Mouse (Mus musculus) forebrain, embryonic 14.5 days (tissue): ENCODE data around the gene Mindy4b-ps. TPM values are rescaled to one million over a fixed set of nuclear protein-coding genes. Genes with fewer than 3 reads are reported as not detected.

Experiments
- ATAC-seq: fragments of 200-750 bp; cut with Nextera tagmentation; 2 replicates; pipeline ENCODE4 v1.8.0; 2017; ENCODE audit warnings: mild to moderate bottlenecking, moderate library complexity
- DNase-seq: peaks from one replicate; pipeline ENCODE4 v3.0.0-alpha.2; 2015; ENCODE audit warnings: low spot score
- H3K27ac ChIP-seq: fragments of 300-500 bp; sonication (generic); 2 replicates; pipeline ENCODE4 v1.5.1; 2014; ENCODE audit warnings: low read depth, mild to moderate bottlenecking, control low read depth, low read length, moderate library complexity
- H3K27me3 ChIP-seq: fragments of 300-500 bp; sonication (generic); replicated peaks from 2 replicates; pipeline ENCODE4 v1.6.1; 2014; ENCODE audit warnings: low read length, control low read depth, mixed read lengths; ENCODE audit not compliant: control insufficient read depth, insufficient read depth
- H3K36me3 ChIP-seq: fragments of 300-500 bp; sonication (generic); 2 replicates; pipeline ENCODE4 v1.6.1; 2014; ENCODE audit warnings: low read length, control low read depth; ENCODE audit not compliant: control insufficient read depth, insufficient read depth
- H3K4me1 ChIP-seq: fragments of 300-500 bp; sonication (generic); 2 replicates; pipeline ENCODE4 v1.6.1; 2014; ENCODE audit warnings: antibody characterized with exemption, low read length, control low read depth; ENCODE audit not compliant: control insufficient read depth, insufficient read depth
- H3K4me2 ChIP-seq: fragments of 300-500 bp; sonication (generic); 2 replicates; pipeline ENCODE4 v1.6.1; 2014; ENCODE audit warnings: mild to moderate bottlenecking, control low read depth, low read length
- H3K4me3 ChIP-seq: fragments of 300-500 bp; sonication (generic); 2 replicates; pipeline ENCODE4 v1.5.1; 2014; ENCODE audit warnings: low read depth, low read length, control low read depth
- H3K9ac ChIP-seq: fragments of 300-500 bp; sonication (generic); 2 replicates; pipeline ENCODE4 v1.6.1; 2014; ENCODE audit warnings: mild to moderate bottlenecking, low read length, control low read depth, moderate library complexity
- H3K9me3 ChIP-seq: fragments of 300-500 bp; sonication (generic); replicated peaks from 2 replicates; pipeline ENCODE4 v1.6.1; 2016; ENCODE audit warnings: low read length, control low read depth, mixed read lengths; ENCODE audit not compliant: control insufficient read depth
- WGBS: fragments of 180-500 bp; shearing (Covaris S2); extraction: QIAGEN DNeasy Blood & Tissue Kit; methylation state at CpG from one replicate; pipeline ENCODE4 v1.1.7; 2014; 5-methylcytosine and 5-hydroxymethylcytosine counted together
- polyA plus RNA-seq: library from polyadenylated mRNA; unstranded; fragments of >200 nt; fragmentation: Nextera tagmentation; extraction: Ambion mirVana; gene quantifications from 2 replicates; pipeline ENCODE4 v1.2.1, GENCODE M21; 2014

Mindy4b-ps gene
- polyA plus RNA-seq, 1 experiment from 2014 or later: 0.13 TPM

- Histone ChIP-seq H3K4me2 (no peak overlapping the region), H3K9ac (no peak overlapping the region), H3K9me3 (no peaks in the 10 kb centered on the region), H3K27me3 (no peaks in the 10 kb centered on the region), H3K36me3 (no peaks in the 10 kb centered on the region), H3K4me3 (no peak overlapping the region), H3K27ac (no peak overlapping the region), H3K4me1 (no peaks in the 10 kb centered on the region)
- ATAC-seq (no peak), DNase-seq (no peak)
- WGBS: 88% methylated on average over 14 of the region's 14 CpGs
Observed at GRCm38 (mm10) chr3:58828366-58829153, 6.4 kb upstream of the Mindy4b-ps start.

DNA sequence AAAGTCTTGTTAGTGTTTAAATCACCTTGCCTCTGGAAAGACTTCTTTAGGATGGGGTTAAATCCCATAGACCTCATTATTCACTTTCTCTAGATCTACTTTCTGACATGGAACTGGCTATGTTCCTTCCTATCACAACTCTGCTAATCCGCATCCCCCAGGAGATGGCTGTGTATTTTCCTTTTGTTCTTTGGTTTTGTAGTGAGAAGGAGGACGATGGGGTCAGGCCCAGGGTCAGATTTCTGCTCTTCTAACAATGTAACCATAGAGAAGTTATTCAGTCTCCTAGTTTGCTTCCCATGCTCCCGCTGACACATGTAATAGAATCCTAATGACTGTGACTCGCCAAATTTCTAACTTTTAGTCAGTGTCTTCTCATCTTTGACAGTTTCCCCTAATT is 4.2 kb upstream of the Mindy4b-ps start:
- H3K4me3 ChIP-seq: no peak overlapping the region
- ATAC-seq (no peak), DNase-seq (peak; percentile 15)
- 7% methylated on average over 4 of the region's 4 CpGs for WGBS
- no peak overlapping the region for H3K4me2 ChIP-seq
- no peaks in the 10 kb centered on the region for H3K36me3 ChIP-seq
- no peaks in the 10 kb centered on the region for H3K9me3 ChIP-seq
- no peaks in the 10 kb centered on the region for H3K4me1 ChIP-seq
- H3K27ac ChIP-seq: no peak overlapping the region
- no peak overlapping the region for H3K9ac ChIP-seq
- no peaks in the 10 kb centered on the region for H3K27me3 ChIP-seq

GRCm38 (mm10) chr3:58817337-58817736 is 4.8 kb downstream of the Mindy4b-ps start:
- DNase-seq: peak; percentile 43
- Histone ChIP-seq H3K4me2 (no peak overlapping the region), H3K4me1 (no peaks in the 10 kb centered on the region), H3K36me3 (no peaks in the 10 kb centered on the region), H3K9me3 (no peaks in the 10 kb centered on the region), H3K9ac (no peak overlapping the region), H3K4me3 (no peak overlapping the region), H3K27me3 (no peaks in the 10 kb centered on the region), H3K27ac (no peak overlapping the region)
- no peak for ATAC-seq
- 27% methylated on average over 6 of the region's 6 CpGs for WGBS

DNA sequence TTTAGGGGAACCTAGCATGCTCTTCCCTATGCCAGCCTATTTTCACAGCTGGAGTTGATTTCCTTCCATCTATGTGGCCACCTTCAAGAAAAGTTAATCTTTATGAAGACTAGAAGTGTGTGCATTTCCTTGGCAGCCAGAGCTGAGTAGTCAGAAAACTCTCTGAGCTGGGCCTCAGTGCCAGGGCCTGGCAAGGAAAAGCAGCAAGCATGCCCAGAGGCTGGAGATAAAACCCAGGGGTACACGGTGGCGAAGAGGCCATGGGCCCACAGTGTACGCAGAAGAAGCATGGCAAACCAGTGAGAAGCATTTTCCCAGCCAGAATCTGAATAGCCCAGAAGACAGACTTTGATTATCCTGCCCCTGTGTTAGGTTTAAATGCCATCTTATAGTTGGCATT is 7.9 kb downstream of the Mindy4b-ps start:
- Histone ChIP-seq H3K4me2 (no peak overlapping the region), H3K36me3 (no peaks in the 10 kb centered on the region), H3K4me3 (no peak overlapping the region), H3K27me3 (no peaks in the 10 kb centered on the region), H3K4me1 (no peaks in the 10 kb centered on the region), H3K27ac (no peak overlapping the region), H3K9me3 (no peaks in the 10 kb centered on the region), H3K9ac (no peak overlapping the region)
- no peak for DNase-seq
- 90% methylated on average over 3 of the region's 3 CpGs for WGBS
- ATAC-seq: no peak; the same call in 1 of the 2 replicates

DNA sequence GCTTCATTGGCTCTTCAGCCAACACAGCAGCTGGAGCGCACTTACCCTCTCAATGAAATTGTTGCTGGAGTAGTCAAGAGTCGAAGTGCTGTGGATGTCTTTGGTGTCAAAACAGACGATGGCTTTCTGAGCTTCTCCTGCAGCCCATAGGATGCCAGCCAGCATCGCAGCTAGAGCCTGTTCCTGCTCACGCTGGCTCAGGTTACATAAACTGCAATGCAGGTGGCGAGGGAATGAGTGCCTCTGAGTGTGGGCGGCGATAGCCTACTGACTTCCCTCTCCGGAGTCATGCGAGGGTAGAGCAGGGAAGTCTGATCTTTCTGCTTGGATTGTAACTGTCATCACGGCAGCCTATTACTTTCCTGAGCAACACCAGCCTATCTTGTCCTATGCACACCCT is 11.8 kb downstream of the Mindy4b-ps start:
- Histone ChIP-seq H3K36me3 (no peaks in the 10 kb centered on the region), H3K27me3 (no peaks in the 10 kb centered on the region), H3K4me1 (no peaks in the 10 kb centered on the region), H3K27ac (no peak overlapping the region), H3K4me3 (no peak overlapping the region), H3K9me3 (no peaks in the 10 kb centered on the region), H3K4me2 (no peak overlapping the region), H3K9ac (no peak overlapping the region)
- ATAC-seq (no peak), DNase-seq (no peak)
- 74% methylated on average over 11 of the region's 11 CpGs for WGBS

- DNase-seq (no peak), ATAC-seq (peak; percentile 52; the same call in 1 of the 2 replicates)
- H3K27ac ChIP-seq: no peak overlapping the region
- no peaks in the 10 kb centered on the region for H3K36me3 ChIP-seq
- H3K4me1 ChIP-seq: no peaks in the 10 kb centered on the region
- no peak overlapping the region for H3K4me3 ChIP-seq
- H3K4me2 ChIP-seq: no peak overlapping the region
- no peak overlapping the region for H3K9ac ChIP-seq
- no peaks in the 10 kb centered on the region for H3K27me3 ChIP-seq
- WGBS: 30% methylated on average over 12 of the region's 12 CpGs
- H3K9me3 ChIP-seq: no peaks in the 10 kb centered on the region
Observed at GRCm38 (mm10) chr3:58809111-58809915, 12.8 kb downstream of the Mindy4b-ps start.

GRCm38 (mm10) chr3:58808636-58809035 is 13.5 kb downstream of the Mindy4b-ps start:
- DNase-seq: no peak
- no peak overlapping the region for H3K4me3 ChIP-seq
- no peaks in the 10 kb centered on the region for H3K4me1 ChIP-seq
- no peaks in the 10 kb centered on the region for H3K9me3 ChIP-seq
- H3K27ac ChIP-seq: no peak overlapping the region
- WGBS: 90% methylated on average over 5 of the region's 5 CpGs
- H3K27me3 ChIP-seq: no peaks in the 10 kb centered on the region
- no peak overlapping the region for H3K4me2 ChIP-seq
- H3K9ac ChIP-seq: no peak overlapping the region
- no peak for ATAC-seq
- no peaks in the 10 kb centered on the region for H3K36me3 ChIP-seq

DNA sequence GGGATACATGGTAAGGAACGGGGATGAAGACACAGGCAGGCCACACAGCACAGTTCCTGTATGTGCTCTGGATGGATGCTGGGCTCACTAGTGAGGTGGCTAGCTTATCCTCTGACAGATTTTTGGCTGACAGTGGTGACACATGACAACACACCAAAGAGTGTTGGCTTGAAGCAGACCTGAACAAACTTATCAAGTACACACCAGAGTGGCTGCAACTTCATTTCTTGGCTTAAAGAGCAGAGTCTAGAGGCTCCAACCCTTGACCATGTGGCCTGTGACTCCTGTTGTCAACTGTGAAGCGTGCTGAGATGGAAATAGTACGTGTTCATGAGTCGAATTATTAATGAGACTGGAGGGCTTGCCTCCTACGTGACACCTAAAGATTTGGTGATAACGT is 17.4 kb downstream of the Mindy4b-ps start:
- Histone ChIP-seq H3K4me2 (no peak overlapping the region), H3K27ac (no peak overlapping the region), H3K27me3 (no peaks in the 10 kb centered on the region), H3K4me3 (no peak overlapping the region), H3K9me3 (no peaks in the 10 kb centered on the region), H3K4me1 (no peaks in the 10 kb centered on the region), H3K9ac (no peak overlapping the region), H3K36me3 (no peaks in the 10 kb centered on the region)
- DNase-seq: no peak
- 88% methylated on average over 6 of the region's 6 CpGs for WGBS
- ATAC-seq: no peak

- Histone ChIP-seq H3K27ac (no peak overlapping the region), H3K4me1 (no peaks in the 10 kb centered on the region), H3K4me2 (no peak overlapping the region), H3K36me3 (no peaks in the 10 kb centered on the region), H3K4me3 (no peak overlapping the region), H3K27me3 (no peaks in the 10 kb centered on the region), H3K9me3 (no peaks in the 10 kb centered on the region), H3K9ac (no peak overlapping the region)
- ATAC-seq (no peak), DNase-seq (no peak)
- 84% methylated on average over 4 of the region's 4 CpGs for WGBS
Observed at GRCm38 (mm10) chr3:58798676-58799075, 23.4 kb downstream of the Mindy4b-ps start.
